Mouse (Mus musculus): Measurements from ENCODE around the gene Gabarapl1.
A peak's percentile ranks its signal among the peaks of the same experiment; 100 is the strongest.

The Gabarapl1 gene

GRCm38 (mm10) chr6:129535723-129536122 lies 2.8 kb downstream of the Gabarapl1 start:
- no peak for DNase-seq

GRCm38 (mm10) chr6:129538555-129538954 lies 5.6 kb downstream of the Gabarapl1 start:
- DNase-seq: no peak

DNA sequence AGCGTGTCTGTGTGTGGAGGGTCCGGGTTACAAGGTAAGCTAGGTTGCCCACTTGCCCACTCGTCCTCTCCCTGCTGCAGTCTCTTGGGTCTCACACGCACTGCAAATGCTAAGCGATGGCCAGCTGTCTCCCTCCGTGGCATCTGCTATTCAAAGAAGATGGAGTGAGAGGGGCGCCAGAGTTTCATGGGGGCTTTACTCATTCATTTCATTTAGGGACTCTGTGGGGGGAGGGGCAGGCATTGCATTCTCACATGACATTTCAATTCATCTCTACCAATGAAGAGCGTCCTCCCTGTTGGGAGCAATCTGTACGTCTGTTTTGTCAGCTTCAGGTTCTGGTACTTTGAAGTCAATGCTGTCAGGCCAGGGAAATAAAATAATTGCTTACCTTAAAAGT lies 9.0 kb downstream of the Gabarapl1 start:
- no peak for DNase-seq

GRCm38 (mm10) chr6:129542540-129542939 lies 9.6 kb downstream of the Gabarapl1 start:
- no peak for DNase-seq

DNA sequence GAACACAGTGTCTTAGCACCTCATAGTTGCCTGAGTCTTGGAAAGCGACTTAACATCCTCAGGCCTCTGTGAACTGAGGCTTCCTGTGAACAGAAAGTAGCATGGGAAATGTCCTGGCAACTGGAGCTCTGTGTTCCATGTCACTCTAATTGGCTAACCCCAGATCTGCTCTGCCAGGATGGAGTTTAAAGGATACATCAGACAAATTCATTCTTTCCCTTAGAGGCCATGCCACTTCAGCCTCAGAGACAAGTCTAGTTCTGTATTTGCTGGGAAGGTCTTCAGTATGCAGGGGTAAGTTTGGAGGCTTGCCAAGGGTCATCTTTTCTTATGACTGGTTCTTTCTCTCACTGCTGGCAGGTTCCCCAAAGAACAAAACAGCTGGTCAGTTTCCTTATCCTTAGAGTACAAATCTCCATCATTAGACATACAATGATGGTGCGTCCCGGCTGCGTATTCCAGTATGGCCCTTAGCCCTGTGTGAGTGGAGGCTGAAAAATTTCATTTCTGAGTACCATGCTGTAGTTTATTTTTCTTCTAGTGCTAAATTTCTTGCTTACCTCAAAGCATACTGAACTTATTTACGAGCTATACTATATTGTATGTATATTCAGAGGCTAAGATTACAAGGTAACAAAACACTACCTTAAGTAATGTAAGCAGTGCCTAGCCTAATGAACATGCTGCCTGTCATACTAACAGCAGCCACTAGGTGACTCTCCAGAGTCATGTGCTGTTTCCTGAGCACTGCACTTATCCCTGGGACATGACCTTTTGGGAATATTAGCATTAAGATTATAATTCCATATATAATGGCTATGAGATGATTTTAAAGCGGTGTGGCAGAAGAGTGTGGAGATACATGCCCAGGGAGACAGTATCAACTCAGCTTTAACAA lies 11.0 kb downstream of the Gabarapl1 start:
- DNase-seq: peak; percentile 74 to 80

DNA sequence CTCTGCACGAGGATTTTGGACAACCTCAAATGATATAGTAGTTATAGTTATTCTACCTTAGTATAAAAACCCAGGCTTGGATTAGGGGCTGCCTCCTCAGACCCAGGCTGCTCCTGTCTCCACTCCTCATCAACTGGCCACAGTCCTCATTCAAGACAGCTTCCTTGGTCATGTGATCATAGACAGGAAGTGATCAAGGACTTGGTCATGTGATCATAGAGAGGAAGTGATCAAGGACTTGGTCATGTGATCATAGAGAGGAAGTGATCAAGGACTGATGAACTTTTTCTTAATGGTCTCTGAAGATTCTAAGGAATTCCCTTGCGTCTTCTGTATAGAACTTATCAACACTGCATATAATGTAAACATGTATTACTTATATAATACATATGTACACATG lies 14.3 kb downstream of the Gabarapl1 start:
- no peak for DNase-seq

GRCm38 (mm10) chr6:129548009-129548408 lies 15.0 kb downstream of the Gabarapl1 start:
- DNase-seq: no peak

GRCm38 (mm10) chr6:129557298-129558023 lies 24.5 kb downstream of the Gabarapl1 start:
- no peak for DNase-seq

GRCm38 (mm10) chr6:129558946-129559640 lies 26.1 kb downstream of the Gabarapl1 start:
- DNase-seq: peak; percentile 63 to 69

DNA sequence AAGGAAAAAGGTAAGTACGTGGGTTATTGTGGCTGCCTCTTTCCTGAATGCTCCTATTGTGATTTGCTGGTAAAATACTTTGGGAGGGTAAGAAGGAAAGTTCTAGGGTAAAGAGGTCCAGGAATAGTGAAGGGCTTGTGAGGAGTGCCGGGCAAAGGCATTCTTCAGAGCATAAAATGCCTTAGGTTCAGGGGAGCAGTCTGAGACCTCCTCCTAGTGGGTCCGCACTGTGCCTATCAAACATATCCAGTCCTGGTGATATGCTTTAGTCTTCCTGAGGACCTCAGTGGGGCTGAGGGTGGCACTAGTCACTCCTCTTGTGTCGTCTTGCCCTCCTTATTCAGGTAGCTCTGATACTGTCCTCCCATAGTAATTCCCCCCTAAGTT lies 26.7 kb downstream of the Gabarapl1 start:
- DNase-seq: no peak

- DNase-seq: no peak
These were observed 32.3 kb downstream of the Gabarapl1 start for GRCm38 (mm10) chr6:129565257-129565656.

- DNase-seq: no peak
These were observed 42.4 kb downstream of the Gabarapl1 start for GRCm38 (mm10) chr6:129575315-129575714.

GRCm38 (mm10) chr6:129577605-129578004 lies 44.6 kb downstream of the Gabarapl1 start, which contains the start of gene Klre1:
Klre1 (plus strand) TSS chr6:129577905.
- no peak for DNase-seq

GRCm38 (mm10) chr6:129581274-129581673 lies 48.3 kb downstream of the Gabarapl1 start:
- DNase-seq: no peak

DNA sequence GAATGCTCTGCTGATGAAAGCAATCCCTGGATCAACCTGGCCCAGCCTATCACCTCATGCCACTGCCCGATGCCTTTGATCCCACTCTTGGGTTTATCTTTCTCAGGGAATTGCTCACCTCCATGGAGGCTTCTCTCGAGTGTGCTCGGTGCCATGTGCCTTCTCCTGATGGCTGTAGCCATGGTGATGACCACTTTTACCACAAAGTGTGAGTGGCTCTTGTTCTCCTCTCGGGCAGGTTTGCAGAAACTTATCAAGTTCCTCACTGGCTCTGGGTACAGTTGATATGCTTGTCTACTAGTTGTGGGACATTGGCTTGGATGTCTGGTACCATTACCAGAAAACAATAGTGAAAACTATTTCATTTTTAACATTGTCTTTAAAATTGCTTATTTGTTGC lies 48.9 kb downstream of the Gabarapl1 start:
- DNase-seq: no peak

DNA sequence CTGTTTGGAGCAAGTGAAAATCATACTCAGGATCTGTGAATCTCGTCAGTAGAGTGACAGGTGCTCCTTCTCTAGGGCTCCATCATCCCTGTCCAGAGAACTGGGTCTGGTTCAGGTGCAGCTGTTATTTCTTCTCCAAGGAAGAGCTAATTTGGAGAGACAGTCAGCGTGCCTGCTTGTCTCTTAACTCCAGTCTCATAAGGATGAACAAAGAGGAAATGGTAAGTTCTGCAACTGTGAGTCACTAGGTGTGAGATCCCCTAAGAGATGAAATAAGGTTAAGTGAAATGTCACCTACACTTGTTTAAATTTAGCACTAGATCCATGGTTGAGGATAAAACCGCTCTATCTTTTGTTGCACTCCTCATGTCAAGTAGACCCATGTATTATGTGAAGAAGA lies 50.1 kb downstream of the Gabarapl1 start:
- DNase-seq: no peak

DNA sequence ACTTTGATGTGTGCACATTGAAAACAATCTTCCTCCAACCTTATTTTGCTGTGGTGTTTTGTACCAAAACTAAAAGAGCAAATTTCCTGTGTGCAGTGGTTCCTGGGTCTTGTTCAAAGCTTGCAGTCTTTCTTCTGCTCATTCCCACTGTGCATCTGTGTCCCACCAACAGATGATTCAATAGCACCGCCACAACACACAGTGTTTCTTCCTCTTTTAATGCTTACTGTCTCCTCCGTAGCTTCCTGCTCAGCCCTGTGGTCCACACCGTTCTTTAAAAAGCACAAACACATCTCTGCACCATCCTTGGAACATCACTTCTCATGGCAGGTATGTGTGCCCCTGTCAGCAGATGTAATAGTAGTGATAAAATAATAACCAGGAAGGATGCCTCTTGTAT lies 58.5 kb downstream of the Gabarapl1 start, which contains the start of gene Klrd1:
Klrd1 (plus strand) TSS at position 275 of the 400 bp plus-strand sequence.
- DNase-seq: no peak

Measured in cerebellum, postnatal 36 days (tissue).